Comparison of ENCODE assay signal across 16 mouse cellular contexts in the genomic region with DNA sequence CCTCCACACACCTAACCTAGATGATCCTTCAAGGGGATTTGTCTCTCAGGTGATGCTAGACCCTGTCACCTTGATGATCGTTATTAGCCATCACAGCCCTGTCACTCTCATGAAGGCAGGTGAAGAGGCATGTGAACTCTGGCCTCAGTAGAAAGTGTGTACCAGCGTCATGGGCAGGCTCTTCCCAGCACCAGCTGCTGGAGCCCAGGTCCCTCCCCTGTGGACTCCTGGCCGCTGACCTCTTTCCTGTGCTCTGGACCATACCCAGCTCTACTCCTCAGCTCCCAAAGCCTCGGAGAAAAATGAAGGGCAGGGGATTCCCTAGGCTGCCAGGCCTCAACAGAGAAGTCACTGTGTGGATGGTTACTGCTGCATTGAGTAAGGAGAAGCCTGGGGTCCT.
"Had no signal": no experiment of that assay in that cellular context is flagged by ENCODE, and none has a peak within 500 bp of the region (broad histone marks: within the 10 kb centered on the region; RNA-seq: fewer than 3 reads in every experiment).

No protein-coding gene starts in this region.

- DNase-seq: left cerebral cortex, postnatal 4 days; liver, embryonic 13.5 days; liver, postnatal 0 days; lung, postnatal 14 days; retina, postnatal 1 day; right cerebral cortex, postnatal 4 days; thymus, adult 2 months; thymus, postnatal 25 days had no signal

- H3K27ac ChIP-seq: liver, embryonic 13.5 days; lung, embryonic 15.5 days; macrophage; neural tube, embryonic 12.5 days; stomach, embryonic 15.5 days had no signal

- H3K9ac ChIP-seq: liver, embryonic 13.5 days; liver, postnatal 0 days; lung, embryonic 15.5 days; midbrain, embryonic 15.5 days; neural tube, embryonic 12.5 days; stomach, embryonic 15.5 days had no signal

- H3K27me3 ChIP-seq: midbrain, embryonic 15.5 days; neural tube, embryonic 12.5 days; stomach, embryonic 15.5 days had no signal

- H3K9me3 ChIP-seq: liver, embryonic 13.5 days; lung, embryonic 15.5 days; midbrain, embryonic 15.5 days; neural tube, embryonic 12.5 days; stomach, embryonic 15.5 days had no signal

- H3K4me3 ChIP-seq: liver, embryonic 13.5 days; lung, embryonic 15.5 days; megakaryocyte, embryonic 14.5 days; midbrain, embryonic 15.5 days; neural tube, embryonic 12.5 days; stomach, embryonic 15.5 days had no signal

- H3K36me3 ChIP-seq: liver, embryonic 13.5 days; lung, embryonic 15.5 days; midbrain, embryonic 15.5 days; neural tube, embryonic 12.5 days; stomach, embryonic 15.5 days had no signal

- ATAC-seq: intestine, postnatal 0 days; liver, postnatal 0 days had no signal

- H3K4me2 ChIP-seq: liver, embryonic 13.5 days; lung, embryonic 15.5 days; midbrain, embryonic 11.5 days; midbrain, embryonic 15.5 days; neural tube, embryonic 12.5 days; stomach, embryonic 15.5 days had no signal
